Mouse (Mus musculus): ENCODE measurements around the gene Npy4r.

DNA sequence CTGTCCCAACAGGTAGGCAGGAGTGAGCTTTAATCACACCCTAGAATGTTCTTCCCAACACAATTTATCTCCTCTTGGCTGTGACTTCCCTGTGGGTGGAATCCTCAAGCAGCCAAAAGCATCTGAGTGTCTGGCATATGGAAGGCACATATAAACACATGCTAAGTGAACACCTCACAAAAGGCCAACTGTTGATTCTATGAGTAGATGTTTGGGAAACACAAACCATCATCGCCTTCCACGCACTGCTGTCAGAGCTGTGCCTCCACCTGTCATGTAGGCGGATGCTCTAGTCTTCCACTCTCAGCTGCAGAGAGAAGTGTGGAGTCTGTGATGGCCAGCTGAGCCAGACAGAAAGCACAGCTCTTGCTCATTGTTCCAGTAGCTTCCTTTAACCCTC, 27.1 kb upstream of the Npy4r start:
- TF ChIP-seq MYOD1 (IDR thresholded peaks at IDR 0.05; ENCODE audit: control insufficient read depth in 1 of 3, insufficient read length in 2 of 3, low read depth in 2 of 3): peak in 1 of 3 experiments; percentile 25
- no peak for TF ChIP-seq CEBPB (IDR thresholded peaks at IDR 0.05; ENCODE audit: insufficient read depth, poor library complexity, severe bottlenecking)
- no peak for TF ChIP-seq POLR2A (IDR thresholded peaks at IDR 0.05; ENCODE audit: insufficient read length, low read depth)
- TF ChIP-seq E2F4 (IDR thresholded peaks at IDR 0.05; ENCODE audit: insufficient read depth): no peak
- TF ChIP-seq USF1 (IDR thresholded peaks at IDR 0.05; ENCODE audit: low read depth): no peak

Data from myocyte (in vitro differentiated cells).